Mouse (Mus musculus): ENCODE results near the gene Slc30a2. TPM values are rescaled to one million over a fixed set of nuclear protein-coding genes. Genes with fewer than 3 reads are reported as not detected.

Slc30a2 gene
- polyA plus RNA-seq, 1 experiment: 0.35 TPM

- H3K4me3 ChIP-seq: no peak overlapping the region
- no peak overlapping the region for H3ac ChIP-seq (ENCODE audit: control insufficient read depth, insufficient read length)
- H3K4me2 ChIP-seq (ENCODE audit: low read depth): peak overlapping the region; percentile 77
- TF ChIP-seq CEBPB (IDR thresholded peaks at IDR 0.05; ENCODE audit: insufficient read depth, poor library complexity, severe bottlenecking) (no peak), MYOG (IDR thresholded peaks at IDR 0.05; ENCODE audit: control insufficient read depth in 1 of 3, insufficient read depth in 1 of 3, insufficient read length in 2 of 3, low read depth in 2 of 3) (peak in 1 of 3 experiments; percentile 27)
- H3K79me2 ChIP-seq (ENCODE audit: control insufficient read depth, insufficient read depth): no peaks in the 10 kb centered on the region
- no peaks in the 10 kb centered on the region for H3K27me3 ChIP-seq (ENCODE audit: control insufficient read depth, insufficient read depth, insufficient read length)
- H3K36me3 ChIP-seq (ENCODE audit: control insufficient read depth, insufficient read depth): no peaks in the 10 kb centered on the region
Measured at GRCm38 (mm10) chr4:134401856-134402570, 59.0 kb downstream of the Slc30a2 start.

DNA sequence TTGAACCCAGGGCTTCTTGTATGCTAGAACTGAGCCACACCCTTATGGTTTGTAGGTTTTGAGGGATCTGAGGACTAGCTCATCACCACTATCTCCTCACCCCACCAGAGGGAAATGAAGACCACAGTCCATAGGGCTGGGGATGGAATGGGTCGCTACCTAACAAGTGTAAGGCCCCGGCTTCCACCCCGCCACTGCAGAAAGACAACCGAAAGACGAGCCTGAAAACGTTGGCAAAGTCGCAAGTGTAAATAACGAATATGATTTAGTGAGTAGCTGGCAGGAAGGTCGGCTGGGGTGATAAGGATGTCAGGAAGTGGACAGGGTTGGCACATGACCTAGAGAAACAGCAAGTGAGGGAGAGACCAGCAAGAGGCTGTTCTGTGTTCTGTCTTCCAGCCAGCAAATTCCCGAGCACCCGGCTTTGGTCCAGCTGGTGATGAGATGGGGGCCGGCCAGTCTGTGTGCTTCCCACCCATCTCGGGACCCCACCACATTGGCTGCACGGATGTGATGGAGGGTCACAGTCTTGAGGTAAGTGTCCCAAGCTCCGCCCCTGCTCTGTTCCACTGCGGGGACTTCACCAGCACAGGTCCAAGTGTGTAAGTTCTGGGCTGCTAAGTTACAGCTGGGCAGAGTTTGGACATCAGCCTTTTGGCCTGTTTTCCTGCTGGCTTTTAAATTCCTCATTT is 59.7 kb downstream of the Slc30a2 start:
- no peak overlapping the region for H3K4me2 ChIP-seq (ENCODE audit: low read depth)
- H3K27me3 ChIP-seq (ENCODE audit: control insufficient read depth, insufficient read depth, insufficient read length): no peaks in the 10 kb centered on the region

GRCm38 (mm10) chr4:134403721-134404120 is 60.7 kb downstream of the Slc30a2 start:
- H3K4me2 ChIP-seq (ENCODE audit: low read depth): no peak overlapping the region
- TF ChIP-seq REST (IDR thresholded peaks at IDR 0.05; ENCODE audit: insufficient read depth, insufficient read length): no peak
- TF ChIP-seq SRF (IDR thresholded peaks at IDR 0.05; ENCODE audit: control insufficient read depth, insufficient read length, low read depth): no peak
- no peak for TF ChIP-seq MYOD1 (IDR thresholded peaks at IDR 0.05; ENCODE audit: control insufficient read depth in 1 of 3, insufficient read length in 2 of 3, low read depth in 2 of 3)
- TF ChIP-seq MYOG (IDR thresholded peaks at IDR 0.05; ENCODE audit: control insufficient read depth in 1 of 3, insufficient read depth in 1 of 3, insufficient read length in 2 of 3, low read depth in 2 of 3): no peak
- no peaks in the 10 kb centered on the region for H3K36me3 ChIP-seq (ENCODE audit: control insufficient read depth, insufficient read depth)
- H3ac ChIP-seq (ENCODE audit: control insufficient read depth, insufficient read length): no peak overlapping the region
- no peak overlapping the region for H3K4me3 ChIP-seq
- no peaks in the 10 kb centered on the region for H3K27me3 ChIP-seq (ENCODE audit: control insufficient read depth, insufficient read depth, insufficient read length)
- H3K79me2 ChIP-seq (ENCODE audit: control insufficient read depth, insufficient read depth): no peaks in the 10 kb centered on the region

More for the DNA sequence above, 59.7 kb downstream of the Slc30a2 start:
- no peaks in the 10 kb centered on the region for H3K79me2 ChIP-seq (ENCODE audit: control insufficient read depth, insufficient read depth)
- no peak overlapping the region for H3K4me3 ChIP-seq
- no peak overlapping the region for H3ac ChIP-seq (ENCODE audit: control insufficient read depth, insufficient read length)
- no peak for TF ChIP-seq E2F4 (IDR thresholded peaks at IDR 0.05; ENCODE audit: insufficient read depth)
- no peak for TF ChIP-seq USF1 (IDR thresholded peaks at IDR 0.05; ENCODE audit: low read depth)
- no peak for TF ChIP-seq TCF3 (IDR thresholded peaks at IDR 0.05; ENCODE audit: insufficient read length, low read depth)
- TF ChIP-seq MAX (IDR thresholded peaks at IDR 0.05; ENCODE audit: low read depth): no peak
- TF ChIP-seq MYOD1 (IDR thresholded peaks at IDR 0.05; ENCODE audit: control insufficient read depth in 1 of 3, insufficient read length in 2 of 3, low read depth in 2 of 3): no peak
- no peak for TF ChIP-seq MYOG (IDR thresholded peaks at IDR 0.05; ENCODE audit: control insufficient read depth in 1 of 3, insufficient read depth in 1 of 3, insufficient read length in 2 of 3, low read depth in 2 of 3)
- TF ChIP-seq CEBPB (IDR thresholded peaks at IDR 0.05; ENCODE audit: insufficient read depth, poor library complexity, severe bottlenecking): no peak
- TF ChIP-seq POLR2A (IDR thresholded peaks at IDR 0.05; ENCODE audit: insufficient read length, low read depth): no peak
- no peaks in the 10 kb centered on the region for H3K36me3 ChIP-seq (ENCODE audit: control insufficient read depth, insufficient read depth)

Other genes with a start within 250 kb of the Slc30a2 start
- gene Cd52, start 248.1 kb upstream of the Slc30a2 start, polyA plus RNA-seq (2012; fragmentation: generic; extraction: Trizol): not detected
- 1.5 TPM for gene Ubxn11, start 240.6 kb upstream of the Slc30a2 start, polyA plus RNA-seq (2012; fragmentation: generic; extraction: Trizol)
- 262 TPM for gene Sh3bgrl3, start 214.4 kb upstream of the Slc30a2 start, polyA plus RNA-seq (2012; fragmentation: generic; extraction: Trizol)
- gene Cep85, start 156.1 kb upstream of the Slc30a2 start, polyA plus RNA-seq (2012; fragmentation: generic; extraction: Trizol): 21.4 TPM
- not detected for gene Gm7534, start 140.2 kb upstream of the Slc30a2 start, polyA plus RNA-seq (2012; fragmentation: generic; extraction: Trizol)
- gene Catsper4, start 115.8 kb upstream of the Slc30a2 start, polyA plus RNA-seq (2012; fragmentation: generic; extraction: Trizol): not detected
- 0.29 TPM for gene Cnksr1, start 104.8 kb upstream of the Slc30a2 start, polyA plus RNA-seq (2012; fragmentation: generic; extraction: Trizol)
- 0.43 TPM for gene E130218I03Rik, start 99.5 kb upstream of the Slc30a2 start, polyA plus RNA-seq (2012; fragmentation: generic; extraction: Trizol)
- 15.7 TPM for gene Zfp593, start 97.6 kb upstream of the Slc30a2 start, polyA plus RNA-seq (2012; fragmentation: generic; extraction: Trizol)
- gene Gm30191, start 96.2 kb upstream of the Slc30a2 start, polyA plus RNA-seq (2012; fragmentation: generic; extraction: Trizol): not detected
- 0.17 TPM for gene Grrp1, start 89.1 kb upstream of the Slc30a2 start, polyA plus RNA-seq (2012; fragmentation: generic; extraction: Trizol)
- 1.6 TPM for gene Pdik1l, start 55.3 kb upstream of the Slc30a2 start, polyA plus RNA-seq (2012; fragmentation: generic; extraction: Trizol)
- gene Trim63, start 28.1 kb upstream of the Slc30a2 start, polyA plus RNA-seq (2012; fragmentation: generic; extraction: Trizol): 29.1 TPM
- gene Extl1, start 40.7 kb downstream of the Slc30a2 start, polyA plus RNA-seq (2012; fragmentation: generic; extraction: Trizol): 22.4 TPM
- gene Pafah2, start 53.1 kb downstream of the Slc30a2 start, polyA plus RNA-seq (2012; fragmentation: generic; extraction: Trizol): 7.1 TPM
- 213 TPM for gene Stmn1, start 125.1 kb downstream of the Slc30a2 start, polyA plus RNA-seq (2012; fragmentation: generic; extraction: Trizol)
- 9.5 TPM for gene Paqr7, start 153.5 kb downstream of the Slc30a2 start, polyA plus RNA-seq (2012; fragmentation: generic; extraction: Trizol)
- gene Aunip, start 167.8 kb downstream of the Slc30a2 start, polyA plus RNA-seq (2012; fragmentation: generic; extraction: Trizol): 2.3 TPM
- 92.0 TPM for gene Mtfr1l, start 192.2 kb downstream of the Slc30a2 start, polyA plus RNA-seq (2012; fragmentation: generic; extraction: Trizol)
- gene Selenon, start 209.0 kb downstream of the Slc30a2 start, polyA plus RNA-seq (2012; fragmentation: generic; extraction: Trizol): 35.7 TPM

All from myocyte (in vitro differentiated cells).